Mouse (Mus musculus) T-helper 1 cell (primary cell): ENCODE measurements around the gene Rab26.

Experiments
- in situ Hi-C: fragments of 300-600 bp; cut with MboI, MseI; formaldehyde crosslinking; loops from one replicate; pipeline ENCODE4 v1.15.1; 2025; ENCODE audit warnings: high pct_unique_total_duplicates

The Rab26 gene

GRCm38 (mm10) chr17:24548435-24548834, 14.4 kb upstream of the Rab26 start:
- in situ Hi-C loops, result loop anchor here (10.0 kb wide), 1 partner anchor 676 kb away; no protein-coding TSS in a partner anchor

GRCm38 (mm10) chr17:24546234-24546633, 12.2 kb upstream of the Rab26 start:
- in situ Hi-C loops, result loop anchor here (10.0 kb wide), 1 partner anchor 679 kb away; no protein-coding TSS in a partner anchor

- in situ Hi-C loops, result loop anchor here (10.0 kb wide), 1 partner anchor 680 kb away; no protein-coding TSS in a partner anchor
Measured at GRCm38 (mm10) chr17:24545247-24545646, 11.2 kb upstream of the Rab26 start.

GRCm38 (mm10) chr17:24544613-24545012, 10.6 kb upstream of the Rab26 start:
- in situ Hi-C loops, result loop anchor here (10.0 kb wide), 1 partner anchor 680 kb away; no protein-coding TSS in a partner anchor

- in situ Hi-C loops, result loop anchor here (10.0 kb wide), 1 partner anchor 684 kb away; no protein-coding TSS in a partner anchor
Measured at GRCm38 (mm10) chr17:24540375-24540774, 6.4 kb upstream of the Rab26 start.

- in situ Hi-C loops, result no loop called here
Measured at GRCm38 (mm10) chr17:24538950-24539349, 4.9 kb upstream of the Rab26 start.

GRCm38 (mm10) chr17:24537536-24537935, 3.5 kb upstream of the Rab26 start:
- in situ Hi-C loops, result no loop called here

GRCm38 (mm10) chr17:24535300-24535699, 1.3 kb upstream of the Rab26 start:
- in situ Hi-C loops, result no loop called here

GRCm38 (mm10) chr17:24533099-24533992, 664 bp downstream of the Rab26 start:
- in situ Hi-C loops, result loop anchor here (5.0 kb wide), 1 partner anchor 124 kb away; the partner anchor contains the start of gene Npw

GRCm38 (mm10) chr17:24532045-24532444, 2.0 kb downstream of the Rab26 start:
- in situ Hi-C loops, result loop anchor here (5.0 kb wide), 1 partner anchor 125 kb away; the partner anchor contains the start of gene Npw

GRCm38 (mm10) chr17:24531064-24531463, 2.9 kb downstream of the Rab26 start:
- in situ Hi-C loops, result loop anchor here (5.0 kb wide), 1 partner anchor 126 kb away; the partner anchor contains the start of gene Npw

- in situ Hi-C loops, result loop anchor here (5.0 kb wide), 1 partner anchor 127 kb away; the partner anchor contains the start of gene Npw
Measured at GRCm38 (mm10) chr17:24530361-24531050, 3.5 kb downstream of the Rab26 start.

GRCm38 (mm10) chr17:24529883-24530282, 4.1 kb downstream of the Rab26 start:
- in situ Hi-C loops, result loop anchor here (5.0 kb wide), 1 partner anchor 127 kb away; the partner anchor contains the start of gene Npw

GRCm38 (mm10) chr17:24529007-24529451, 5.0 kb downstream of the Rab26 start:
- in situ Hi-C loops, result no loop called here

GRCm38 (mm10) chr17:24528560-24528918, 5.5 kb downstream of the Rab26 start:
- in situ Hi-C loops, result no loop called here

GRCm38 (mm10) chr17:24527723-24528559, 6.1 kb downstream of the Rab26 start, which contains the start of gene Traf7:
Gene Traf7, minus strand, starts transcription at chr17:24527938.
- in situ Hi-C loops, result no loop called here

- in situ Hi-C loops, result no loop called here
Measured at GRCm38 (mm10) chr17:24527315-24527714, 6.7 kb downstream of the Rab26 start.

- in situ Hi-C loops, result no loop called here
Measured at GRCm38 (mm10) chr17:24524734-24525133, 9.3 kb downstream of the Rab26 start.

- in situ Hi-C loops, result no loop called here
Measured at GRCm38 (mm10) chr17:24520450-24520849, 13.6 kb downstream of the Rab26 start.

- in situ Hi-C loops, result no loop called here
Measured at GRCm38 (mm10) chr17:24514270-24515257, 19.4 kb downstream of the Rab26 start.
